Mouse (Mus musculus) hindbrain, embryonic 10.5 days (tissue): ENCODE measurements around the gene Ddx19b. TPM values are rescaled to one million over a fixed set of nuclear protein-coding genes. Genes with fewer than 3 reads are reported as not detected.
"Not testable (repeated sequence)": the region's sequence is repeated elsewhere in the genome, so short reads cannot be mapped to it uniquely, and the experiment has no call there.

Experiments used
- DNase-seq: peaks from one replicate; pipeline ENCODE4 v3.0.0-alpha.2; 2017; ENCODE audit warnings: low spot score
- H3K27ac ChIP-seq: fragments of 300-500 bp; sonication (generic); 2 replicates; pipeline ENCODE4 v1.5.1; 2016; ENCODE audit warnings: mild to moderate bottlenecking, moderate library complexity
- H3K27me3 ChIP-seq: fragments of 300-500 bp; sonication (generic); 2 replicates; pipeline ENCODE4 v1.6.1; 2016; ENCODE audit warnings: mild to moderate bottlenecking; ENCODE audit not compliant: poor library complexity, insufficient read depth, severe bottlenecking
- H3K36me3 ChIP-seq: fragments of 300-500 bp; sonication (generic); 2 replicates; pipeline ENCODE4 v1.6.1; 2016; ENCODE audit warnings: mild to moderate bottlenecking, moderate library complexity
- H3K4me1 ChIP-seq: fragments of 300-500 bp; sonication (generic); replicated peaks from 2 replicates; pipeline ENCODE4 v1.6.1; 2016; ENCODE audit warnings: mild to moderate bottlenecking
- H3K4me3 ChIP-seq: fragments of 300-500 bp; sonication (generic); 2 replicates; pipeline ENCODE4 v1.5.1; 2016; ENCODE audit warnings: mild to moderate bottlenecking, moderate library complexity
- H3K9me3 ChIP-seq: fragments of 300-500 bp; sonication (generic); 2 replicates; pipeline ENCODE4 v1.6.1; 2016; ENCODE audit warnings: mild to moderate bottlenecking, moderate library complexity
- WGBS: fragments of 180-500 bp; shearing (Covaris S2); methylation state at CpG from one replicate; pipeline ENCODE4 v1.1.7; 2016; 5-methylcytosine and 5-hydroxymethylcytosine counted together
- polyA plus RNA-seq: library from polyadenylated mRNA; unstranded; fragments of >200 nt; fragmentation: Nextera tagmentation; extraction: Ambion mirVana; gene quantifications from 2 replicates; pipeline ENCODE4 v1.2.1, GENCODE M21; 2016

Gene Ddx19b
- polyA plus RNA-seq, 1 experiment from 2014 or later = 8.0 TPM

GRCm38 (mm10) chr8:111029589-111029988, 2.0 kb downstream of the Ddx19b start:
- whole genome bisulfite sequencing = 48% methylated on average over 4 of the region's 4 CpGs
- H3K4me1 ChIP-seq = peaks cover 19% of the 10 kb centered on the region
- DNase-seq = no peak
- H3K9me3 ChIP-seq = no peaks in the 10 kb centered on the region
- H3K27me3 ChIP-seq = peaks cover 12% of the 10 kb centered on the region
- no peaks in the 10 kb centered on the region for H3K36me3 ChIP-seq
- H3K27ac ChIP-seq = no peak overlapping the region
- H3K4me3 ChIP-seq = no peak overlapping the region

- H3K36me3 ChIP-seq = no peaks in the 10 kb centered on the region
- DNase-seq = peak; percentile 81
- H3K4me1 ChIP-seq = peaks cover 14% of the 10 kb centered on the region
- H3K27me3 ChIP-seq = peaks cover 12% of the 10 kb centered on the region
- peak overlapping the region; percentile 94 for H3K4me3 ChIP-seq
- H3K9me3 ChIP-seq = no peaks in the 10 kb centered on the region
- H3K27ac ChIP-seq = peak overlapping the region; percentile 91
- under 1% methylated on average over 31 of the region's 31 CpGs for WGBS
Observed at GRCm38 (mm10) chr8:111027391-111027937, 4.1 kb downstream of the Ddx19b start.

GRCm38 (mm10) chr8:111026609-111027008, 4.9 kb downstream of the Ddx19b start:
- peaks cover 14% of the 10 kb centered on the region for H3K4me1 ChIP-seq
- not testable (repeated sequence) for H3K36me3 ChIP-seq, H3K27me3 ChIP-seq, DNase-seq, H3K9me3 ChIP-seq, H3K4me3 ChIP-seq, H3K27ac ChIP-seq
- WGBS = 92% methylated on average over 2 of the region's 2 CpGs

- not testable (repeated sequence) for H3K9me3 ChIP-seq, DNase-seq, H3K27ac ChIP-seq, H3K27me3 ChIP-seq, H3K4me3 ChIP-seq, H3K4me1 ChIP-seq
- peaks cover 74% of the 10 kb centered on the region for H3K36me3 ChIP-seq
- 88% methylated on average over 9 of the region's 10 CpGs for WGBS
Observed at GRCm38 (mm10) chr8:111010230-111010991, 21.1 kb downstream of the Ddx19b start.

- DNase-seq = peak; percentile 87
- no peaks in the 10 kb centered on the region for H3K27me3 ChIP-seq
- peak within 1 kb of the TSS; percentile 91 for H3K4me3 ChIP-seq
- peaks cover 21% of the 10 kb centered on the region for H3K36me3 ChIP-seq
- WGBS = 4% methylated on average over 58 of the region's 58 CpGs
- no peaks in the 10 kb centered on the region for H3K9me3 ChIP-seq
- peak within 1 kb of the TSS; percentile 90 for H3K27ac ChIP-seq
- H3K4me1 ChIP-seq = peaks cover 6% of the 10 kb centered on the region
Observed at GRCm38 (mm10) chr8:110997547-110998531, 33.7 kb downstream of the Ddx19b start, which contains the start of gene Ddx19a. TSS of gene Ddx19a (minus strand) at chr8:110997800.

- 34% methylated on average over 16 of the region's 16 CpGs for WGBS
- no peaks in the 10 kb centered on the region for H3K9me3 ChIP-seq
- no peaks in the 10 kb centered on the region for H3K27me3 ChIP-seq
- peaks cover 28% of the 10 kb centered on the region for H3K36me3 ChIP-seq
- DNase-seq = no peak
- peak overlapping the region; percentile 91 for H3K4me3 ChIP-seq
- H3K27ac ChIP-seq = peak overlapping the region; percentile 90
- peaks cover 6% of the 10 kb centered on the region for H3K4me1 ChIP-seq
Observed at GRCm38 (mm10) chr8:110996641-110997430, 34.7 kb downstream of the Ddx19b start.

- Histone ChIP-seq H3K36me3 (peaks cover 92% of the 10 kb centered on the region), H3K27ac (no peak overlapping the region), H3K9me3 (no peaks in the 10 kb centered on the region), H3K4me1 (no peaks in the 10 kb centered on the region), H3K4me3 (no peak overlapping the region), H3K27me3 (no peaks in the 10 kb centered on the region)
- WGBS = 90% methylated on average over 9 of the region's 9 CpGs
- no peak for DNase-seq
Observed at GRCm38 (mm10) chr8:110990017-110990416, 41.5 kb downstream of the Ddx19b start.

GRCm38 (mm10) chr8:110987805-110988744, 43.5 kb downstream of the Ddx19b start:
- DNase-seq = no peak
- H3K4me3 ChIP-seq = no peak overlapping the region
- 88% methylated on average over 8 of the region's 8 CpGs for WGBS
- H3K27ac ChIP-seq = no peak overlapping the region
- H3K9me3 ChIP-seq = no peaks in the 10 kb centered on the region
- no peaks in the 10 kb centered on the region for H3K4me1 ChIP-seq
- no peaks in the 10 kb centered on the region for H3K27me3 ChIP-seq
- peaks cover 96% of the 10 kb centered on the region for H3K36me3 ChIP-seq

- Histone ChIP-seq H3K4me1 (no peaks in the 10 kb centered on the region), H3K27me3 (no peaks in the 10 kb centered on the region), H3K36me3 (peaks cover 93% of the 10 kb centered on the region), H3K27ac (no peak overlapping the region), H3K4me3 (no peak overlapping the region), H3K9me3 (no peaks in the 10 kb centered on the region)
- 88% methylated on average over 2 of the region's 2 CpGs for WGBS
- no peak for DNase-seq
Observed at GRCm38 (mm10) chr8:110981304-110981703, 50.2 kb downstream of the Ddx19b start.

- DNase-seq, H3K4me1 ChIP-seq, H3K9me3 ChIP-seq, H3K4me3 ChIP-seq, H3K27me3 ChIP-seq, H3K27ac ChIP-seq: not testable (repeated sequence)
- peaks cover 90% of the 10 kb centered on the region for H3K36me3 ChIP-seq
- WGBS = 92% methylated on average over 2 of the region's 2 CpGs
Observed at GRCm38 (mm10) chr8:110977987-110978386, 53.6 kb downstream of the Ddx19b start.

- DNase-seq, H3K9me3 ChIP-seq, H3K27me3 ChIP-seq, H3K4me3 ChIP-seq, H3K4me1 ChIP-seq, H3K27ac ChIP-seq: not testable (repeated sequence)
- 92% methylated on average over 8 of the region's 8 CpGs for WGBS
- H3K36me3 ChIP-seq = peaks cover 88% of the 10 kb centered on the region
Observed at GRCm38 (mm10) chr8:110976532-110976931, 55.0 kb downstream of the Ddx19b start.
